Comparison of ENCODE assay signal across 13 mouse cellular contexts in genomic region chr5:33351556-33352272, GRCm38 (mm10). TPM values are rescaled to one million over a fixed set of nuclear protein-coding genes. Genes with fewer than 3 reads are reported as not detected.
DNase-seq lines count a peak whose midpoint lies in the region; ATAC-seq and TF ChIP-seq lines count a peak whose summit lies in the region.
"Had no signal": no experiment of that assay in that cellular context is flagged by ENCODE, and none has a peak within 500 bp of the region (broad histone marks: within the 10 kb centered on the region; RNA-seq: fewer than 3 reads in every experiment).

No protein-coding gene starts in this region.

- no peak for ATAC-seq in heart, embryonic 12.5 days (ENCODE audit: insufficient number of reproducible peaks, low FRiP score)
- ATAC-seq in G1E (ENCODE audit: extremely low read depth, insufficient number of reproducible peaks, low FRiP score, poor library complexity, severe bottlenecking), result peak; percentile 84

- H3ac ChIP-seq in myocyte (ENCODE audit: control insufficient read depth, insufficient read length), result no peak overlapping the region

- H3K27ac ChIP-seq in heart, embryonic 12.5 days (ENCODE audit: poor library complexity, severe bottlenecking), result no peak overlapping the region
- peak overlapping the region; percentile 73; the same call in 1 of the 2 replicates for H3K27ac ChIP-seq in limb, embryonic 10.5 days
- H3K27ac ChIP-seq: hindbrain, embryonic 12.5 days had no signal

- intact Hi-C loops in left cerebral cortex, postnatal 10 days (cut with DNase I), result no loop called here

- H3K4me3 ChIP-seq in heart, embryonic 12.5 days, result no peak overlapping the region
- H3K4me3 ChIP-seq in G1E (ENCODE audit: low read depth, low read length), result peak overlapping the region; percentile 52
- no peak overlapping the region for H3K4me3 ChIP-seq in limb, embryonic 10.5 days
- no peak overlapping the region for H3K4me3 ChIP-seq in myocyte
- H3K4me3 ChIP-seq: hindbrain, embryonic 12.5 days had no signal

- H3K4me1 ChIP-seq in heart, embryonic 12.5 days (replicated peaks), result peaks cover 37% of the 10 kb centered on the region
- peaks cover 50% of the 10 kb centered on the region for H3K4me1 ChIP-seq in G1E (ENCODE audit: insufficient read depth, low read depth, low read length)
- H3K4me1 ChIP-seq in limb, embryonic 10.5 days, result peaks cover 37% of the 10 kb centered on the region

- H3K36me3 ChIP-seq in heart, embryonic 12.5 days, result no peaks in the 10 kb centered on the region
- peaks cover 32% of the 10 kb centered on the region for H3K36me3 ChIP-seq in G1E (replicated peaks)
- H3K36me3 ChIP-seq in limb, embryonic 10.5 days, result 0 out of 2 replicates have a peak, but pooled peaks cover 4% of the 10 kb centered on the region
- no peaks in the 10 kb centered on the region for H3K36me3 ChIP-seq in myocyte (ENCODE audit: control insufficient read depth, insufficient read depth)
- H3K36me3 ChIP-seq: hindbrain, embryonic 12.5 days had no signal

- H3K9ac ChIP-seq in heart, embryonic 12.5 days, result no peak overlapping the region
- H3K9ac ChIP-seq: hindbrain, embryonic 12.5 days had no signal

- H3K9me3 ChIP-seq in heart, embryonic 12.5 days (replicated peaks), result no peaks in the 10 kb centered on the region
- no peaks in the 10 kb centered on the region for H3K9me3 ChIP-seq in G1E (replicated peaks)
- H3K9me3 ChIP-seq in limb, embryonic 10.5 days (replicated peaks), result no peaks in the 10 kb centered on the region
- H3K9me3 ChIP-seq: hindbrain, embryonic 12.5 days had no signal

- no peak for TF ChIP-seq POLR2A in myocyte (IDR thresholded peaks at IDR 0.05; ENCODE audit: insufficient read length, low read depth)

- 75% methylated on average over 3 of the region's 3 CpGs for WGBS in heart, embryonic 12.5 days
- WGBS in limb, embryonic 10.5 days, result 91% methylated on average over 3 of the region's 3 CpGs

- H3K27me3 ChIP-seq in heart, embryonic 12.5 days (replicated peaks), result no peaks in the 10 kb centered on the region
- H3K27me3 ChIP-seq in G1E (ENCODE audit: insufficient read depth, low read length) (no peaks in the 10 kb centered on the region), myocyte (ENCODE audit: control insufficient read depth, insufficient read depth, insufficient read length) (no peaks in the 10 kb centered on the region)
- H3K27me3 ChIP-seq in limb, embryonic 10.5 days (ENCODE audit: low read depth, poor library complexity, severe bottlenecking), result no peaks in the 10 kb centered on the region
- H3K27me3 ChIP-seq: hindbrain, embryonic 12.5 days had no signal

- DNase-seq in heart, adult 11 months, result peak; percentile 54
- peak; percentile 32 for DNase-seq in G1E (ENCODE audit: low spot score)
- no peak for DNase-seq in limb, embryonic 10.5 days (ENCODE audit: low spot score)
- DNase-seq in adrenal gland, adult 18-20 months (ENCODE audit: low spot score in 2 of 2), result no peak
- DNase-seq in layer of hippocampus, postnatal 14 days (ENCODE audit: low spot score in 2 of 2), result no peak
- DNase-seq in left cerebral cortex, postnatal 10 days (ENCODE audit: extremely low spot score in 1 of 2, low spot score in 2 of 2), result no peak
- DNase-seq: cerebellum, adult 9-11 months; left cerebral cortex, postnatal 4 days; lung, postnatal 4 days; retina, postnatal 1 day had no signal

- no peak overlapping the region for H3K4me2 ChIP-seq in heart, embryonic 12.5 days
- peak overlapping the region; percentile 51 for H3K4me2 ChIP-seq in myocyte (ENCODE audit: low read depth)
- H3K4me2 ChIP-seq: hindbrain, embryonic 12.5 days had no signal

- TF ChIP-seq CTCF in G1E (IDR thresholded peaks at IDR 0.05; ENCODE audit: low read depth, low read length), result no peak

- H3K79me2 ChIP-seq in myocyte (ENCODE audit: control insufficient read depth, insufficient read depth), result peaks cover 99% of the 10 kb centered on the region

TF ChIP-seq in myocyte, 11 proteins besides CTCF, POLR2A, EP300 and RAD21:
- TF ChIP-seq E2F4 (IDR thresholded peaks at IDR 0.05; ENCODE audit: insufficient read depth), result no peak
- TF ChIP-seq MYOD1 (IDR thresholded peaks at IDR 0.05; ENCODE audit: control insufficient read depth in 1 of 3, insufficient read length in 2 of 3, low read depth in 2 of 3), result no peak
- TF ChIP-seq USF1 (IDR thresholded peaks at IDR 0.05; ENCODE audit: low read depth), result no peak
- no peak for TF ChIP-seq SRF (IDR thresholded peaks at IDR 0.05; ENCODE audit: control insufficient read depth, insufficient read length, low read depth)
- no peak for TF ChIP-seq TCF12 (IDR thresholded peaks at IDR 0.05; ENCODE audit: insufficient read depth, poor library complexity, severe bottlenecking)
- no peak for TF ChIP-seq CEBPB (IDR thresholded peaks at IDR 0.05; ENCODE audit: insufficient read depth, poor library complexity, severe bottlenecking)
- no peak for TF ChIP-seq MAX (IDR thresholded peaks at IDR 0.05; ENCODE audit: low read depth)
- no peak for TF ChIP-seq POLR2AphosphoS2 (IDR thresholded peaks at IDR 0.05; ENCODE audit: insufficient read length, low read depth)
- TF ChIP-seq REST (IDR thresholded peaks at IDR 0.05; ENCODE audit: insufficient read depth, insufficient read length), result no peak
- no peak for TF ChIP-seq MYOG (IDR thresholded peaks at IDR 0.05; ENCODE audit: control insufficient read depth in 1 of 3, insufficient read depth in 1 of 3, insufficient read length in 2 of 3, low read depth in 2 of 3)
- no peak for TF ChIP-seq TCF3 (IDR thresholded peaks at IDR 0.05; ENCODE audit: insufficient read length, low read depth)

RNA-seq across cellular contexts. Expression of gene Maea, which starts 16.4 kb away (rescaled TPM):
- polyA plus RNA-seq in heart, embryonic 12.5 days (2016; fragmentation: Nextera tagmentation; extraction: Ambion mirVana), result 125 and 127 TPM in 2 replicates
- 41.7 and 42.7 TPM in 2 replicates for total RNA-seq in G1E (2014; fragmentation: Nextera tagmentation)
- total RNA-seq in G1E (2017), result 264 and 288 TPM in 2 replicates
- 73.0 and 106 TPM in 2 replicates for polyA plus RNA-seq in G1E (2012)
- polyA plus RNA-seq in limb, embryonic 10.5 days (2016; fragmentation: Nextera tagmentation; extraction: Ambion mirVana), result 161 and 162 TPM in 2 replicates
- 114 TPM for polyA plus RNA-seq in myocyte (2012; fragmentation: generic; extraction: Trizol)
- total RNA-seq in adrenal gland, adult 18-20 months (2021), result 100 to 1,000 TPM; 111 to 122 TPM
- total RNA-seq in layer of hippocampus, postnatal 14 days (2021), result 10 to 100 TPM; 85.3 to 93.5 TPM
- total RNA-seq in left cerebral cortex, postnatal 10 days (2021), result 10 to 100 TPM; 81.9 to 90.3 TPM

RNA-seq across cellular contexts. Expression of gene Uvssa, which starts 26.6 kb away (rescaled TPM):
- polyA plus RNA-seq in heart, embryonic 12.5 days (2016; fragmentation: Nextera tagmentation; extraction: Ambion mirVana), result 4.1 and 4.6 TPM in 2 replicates
- total RNA-seq in G1E (2014; fragmentation: Nextera tagmentation) (21.5 and 23.9 TPM in 2 replicates), G1E (2017) (7.1 and 7.5 TPM in 2 replicates)
- polyA plus RNA-seq in G1E (2012) (1.4 and 1.9 TPM in 2 replicates), myocyte (2012; fragmentation: generic; extraction: Trizol) (1.6 TPM)
- 6.0 and 8.6 TPM in 2 replicates for polyA plus RNA-seq in limb, embryonic 10.5 days (2016; fragmentation: Nextera tagmentation; extraction: Ambion mirVana)
- 1 to 10 TPM; 5.2 to 5.3 TPM for total RNA-seq in adrenal gland, adult 18-20 months (2021)
- total RNA-seq in layer of hippocampus, postnatal 14 days (2021), result 1 to 10 TPM; 7.6 to 9.9 TPM
- 10 to 100 TPM in 1 of 2 experiments, 1 to 10 TPM in 1; 8.7 to 10.2 TPM for total RNA-seq in left cerebral cortex, postnatal 10 days (2021)

Comparison
In these comparisons a context has a peak if more than half of its experiments do, and no peak if none do; other contexts are left out.
1. DNase-seq: peak in heart, adult 11 months (single experiment) and G1E (single experiment); none in limb, embryonic 10.5 days (single experiment), adrenal gland, adult 18-20 months (0 of 2), layer of hippocampus, postnatal 14 days (0 of 2) and left cerebral cortex, postnatal 10 days (0 of 2).